In genomic region chr13:102644789-102645551, GRCm38 (mm10) we compare ENCODE assay signal across 8 mouse cellular contexts. TPM values are rescaled to one million over a fixed set of nuclear protein-coding genes. Genes with fewer than 3 reads are reported as not detected.
A peak's percentile ranks its signal among the peaks of the same experiment; 100 is the strongest.
DNase-seq lines count a peak whose midpoint lies in the region; ATAC-seq lines count a peak whose summit lies in the region.

No protein-coding gene starts in this region.

- ATAC-seq in embryonic facial prominence, embryonic 14.5 days (ENCODE audit: low read depth): peak; percentile 86
- ATAC-seq in heart, embryonic 12.5 days (ENCODE audit: insufficient number of reproducible peaks, low FRiP score): no peak
- ATAC-seq in kidney, embryonic 14.5 days (ENCODE audit: low FRiP score, low TSS enrichment): peak; percentile 76; the same call in 1 of the 2 replicates
- no peak for ATAC-seq in limb, embryonic 12.5 days (ENCODE audit: insufficient number of reproducible peaks, insufficient read depth, low FRiP score, low TSS enrichment, low read depth)
- ATAC-seq in midbrain, embryonic 13.5 days: peak; percentile 92

- H3K4me3 ChIP-seq in embryonic facial prominence, embryonic 14.5 days (ENCODE audit: low read depth, low read length): no peak overlapping the region
- peak overlapping the region; percentile 31; the same call in 1 of the 2 replicates for H3K4me3 ChIP-seq in heart, embryonic 12.5 days
- H3K4me3 ChIP-seq in kidney, embryonic 14.5 days (ENCODE audit: low read length): no peak overlapping the region
- H3K4me3 ChIP-seq in limb, embryonic 12.5 days (replicated peaks): no peak overlapping the region
- H3K4me3 ChIP-seq in midbrain, embryonic 13.5 days (replicated peaks): no peak overlapping the region

- no peak overlapping the region for H3K27ac ChIP-seq in embryonic facial prominence, embryonic 14.5 days (replicated peaks; ENCODE audit: low read depth, low read length)
- H3K27ac ChIP-seq in heart, embryonic 12.5 days (ENCODE audit: poor library complexity, severe bottlenecking): no peak overlapping the region
- H3K27ac ChIP-seq in kidney, embryonic 14.5 days (ENCODE audit: low read depth, low read length): no peak overlapping the region
- no peak overlapping the region for H3K27ac ChIP-seq in limb, embryonic 12.5 days
- H3K27ac ChIP-seq in midbrain, embryonic 13.5 days: no peak overlapping the region

- H3K9ac ChIP-seq in embryonic facial prominence, embryonic 14.5 days (ENCODE audit: low read depth, low read length): no peak overlapping the region
- no peak overlapping the region for H3K9ac ChIP-seq in heart, embryonic 12.5 days
- no peak overlapping the region for H3K9ac ChIP-seq in kidney, embryonic 14.5 days (ENCODE audit: low read depth, low read length)
- no peak overlapping the region for H3K9ac ChIP-seq in limb, embryonic 12.5 days (replicated peaks)
- H3K9ac ChIP-seq in midbrain, embryonic 13.5 days (replicated peaks): no peak overlapping the region

- WGBS in embryonic facial prominence, embryonic 14.5 days: 17% methylated on average over 17 of the region's 17 CpGs
- 26% methylated on average over 17 of the region's 17 CpGs for WGBS in heart, embryonic 12.5 days
- WGBS in kidney, embryonic 14.5 days: 26% methylated on average over 17 of the region's 17 CpGs
- WGBS in limb, embryonic 12.5 days: 25% methylated on average over 17 of the region's 17 CpGs
- 21% methylated on average over 17 of the region's 17 CpGs for WGBS in midbrain, embryonic 13.5 days

- H3K27me3 ChIP-seq in embryonic facial prominence, embryonic 14.5 days (replicated peaks; ENCODE audit: control insufficient read depth, insufficient read depth, low read length): no peaks in the 10 kb centered on the region
- no peaks in the 10 kb centered on the region for H3K27me3 ChIP-seq in heart, embryonic 12.5 days (replicated peaks)
- H3K27me3 ChIP-seq in kidney, embryonic 14.5 days (ENCODE audit: control insufficient read depth, insufficient read depth, low read length): no peaks in the 10 kb centered on the region
- H3K27me3 ChIP-seq in limb, embryonic 12.5 days: peaks cover 29% of the 10 kb centered on the region
- H3K27me3 ChIP-seq in midbrain, embryonic 13.5 days: peaks cover 9% of the 10 kb centered on the region; the same call in 1 of the 2 replicates

- H3K4me1 ChIP-seq in embryonic facial prominence, embryonic 14.5 days (ENCODE audit: control insufficient read depth, insufficient read depth, low read length): peaks cover 17% of the 10 kb centered on the region
- peaks cover 18% of the 10 kb centered on the region for H3K4me1 ChIP-seq in heart, embryonic 12.5 days (replicated peaks)
- H3K4me1 ChIP-seq in kidney, embryonic 14.5 days (ENCODE audit: control insufficient read depth, insufficient read depth, low read length): peaks cover 13% of the 10 kb centered on the region
- H3K4me1 ChIP-seq in limb, embryonic 12.5 days (replicated peaks): peaks cover 7% of the 10 kb centered on the region
- peaks cover 16% of the 10 kb centered on the region; the same call in 1 of the 2 replicates for H3K4me1 ChIP-seq in midbrain, embryonic 13.5 days (replicated peaks)

- H3K9me3 ChIP-seq in embryonic facial prominence, embryonic 14.5 days (ENCODE audit: control insufficient read depth, low read length): no peaks in the 10 kb centered on the region
- no peaks in the 10 kb centered on the region for H3K9me3 ChIP-seq in heart, embryonic 12.5 days (replicated peaks)
- H3K9me3 ChIP-seq in kidney, embryonic 14.5 days (ENCODE audit: control insufficient read depth, low read length): no peaks in the 10 kb centered on the region
- no peaks in the 10 kb centered on the region for H3K9me3 ChIP-seq in limb, embryonic 12.5 days
- no peaks in the 10 kb centered on the region for H3K9me3 ChIP-seq in midbrain, embryonic 13.5 days

- H3K36me3 ChIP-seq in embryonic facial prominence, embryonic 14.5 days (ENCODE audit: control insufficient read depth, insufficient read depth, low read length): no peaks in the 10 kb centered on the region
- H3K36me3 ChIP-seq in heart, embryonic 12.5 days: no peaks in the 10 kb centered on the region
- H3K36me3 ChIP-seq in kidney, embryonic 14.5 days (ENCODE audit: control insufficient read depth, insufficient read depth, low read length): no peaks in the 10 kb centered on the region
- H3K36me3 ChIP-seq in limb, embryonic 12.5 days: no peaks in the 10 kb centered on the region
- H3K36me3 ChIP-seq in midbrain, embryonic 13.5 days: no peaks in the 10 kb centered on the region

- peak; percentile 69 to 72 for DNase-seq in B cell, adult 2 months
- DNase-seq in adrenal gland, postnatal 36 days: peak; percentile 55 to 70
- DNase-seq in embryonic facial prominence, embryonic 14.5 days (ENCODE audit: low spot score): peak; percentile 94
- DNase-seq in spleen, postnatal 36 days (ENCODE audit: low spot score in 2 of 2): peak; percentile 45 to 49

- H3K4me2 ChIP-seq in embryonic facial prominence, embryonic 14.5 days (ENCODE audit: low read depth, low read length): peak overlapping the region; percentile 47
- peak overlapping the region; percentile 66 for H3K4me2 ChIP-seq in heart, embryonic 12.5 days
- H3K4me2 ChIP-seq in kidney, embryonic 14.5 days (replicated peaks; ENCODE audit: low read depth, low read length): 0 out of 2 replicates have a peak overlapping the region, but pooled peaks have one; percentile 23
- peak overlapping the region; percentile 36 for H3K4me2 ChIP-seq in limb, embryonic 12.5 days
- peak overlapping the region; percentile 30; the same call in 1 of the 2 replicates for H3K4me2 ChIP-seq in midbrain, embryonic 13.5 days (replicated peaks)

RNA-seq across cellular contexts. Expression of gene Cd180, which starts 48.4 kb away (rescaled TPM):
- 1 to 10 TPM; 1.1 to 2.0 TPM for total RNA-seq in adrenal gland, postnatal 36 days (2021)
- 0.88 and 1.6 TPM in 2 replicates for polyA plus RNA-seq in embryonic facial prominence, embryonic 14.5 days (2014; fragmentation: Nextera tagmentation; extraction: Ambion mirVana)
- polyA plus RNA-seq in heart, embryonic 12.5 days (2016; fragmentation: Nextera tagmentation; extraction: Ambion mirVana): 0.37 and 0.44 TPM in 2 replicates
- polyA plus RNA-seq in kidney, embryonic 14.5 days (2014; fragmentation: Nextera tagmentation; extraction: Ambion mirVana): 0.40 and 0.60 TPM in 2 replicates
- 0.16 and 0.82 TPM in 2 replicates for polyA plus RNA-seq in limb, embryonic 12.5 days (2016; fragmentation: Nextera tagmentation; extraction: Ambion mirVana)
- polyA plus RNA-seq in midbrain, embryonic 13.5 days (2015; fragmentation: Nextera tagmentation; extraction: Ambion mirVana): 0.30 and 0.36 TPM in 2 replicates

Comparison
In these comparisons a context has a peak if more than half of its experiments do, and no peak if none do; other contexts are left out.
1. ATAC-seq: peak in embryonic facial prominence, embryonic 14.5 days (single experiment), kidney, embryonic 14.5 days (single experiment) and midbrain, embryonic 13.5 days (single experiment); none in heart, embryonic 12.5 days (single experiment) and limb, embryonic 12.5 days (single experiment).
2. Peak in every context shown above with its lines, with median percentiles within 50 percentile points of each other: DNase-seq and H3K4me2 ChIP-seq.